Mouse (Mus musculus) adrenal gland, postnatal 10 days (tissue): ENCODE results near the gene Slc25a45. TPM values are rescaled to one million over a fixed set of nuclear protein-coding genes. Genes with fewer than 3 reads are reported as not detected.

Experiments used
- DNase-seq: peaks from one replicate; pipeline ENCODE4 v3.0.0; 2021; ENCODE audit warnings: mixed read lengths
- total RNA-seq, 2 experiments: library from RNA; stranded (reverse); gene quantifications; 2 replicates each; pipeline ENCODE4 v1.2.3; 2021

Slc25a45 gene
- total RNA-seq, 2 experiments from 2014 or later, result 13.4 to 14.2 TPM

- peak; percentile 40 for DNase-seq
Observed at GRCm38 (mm10) chr19:5840086-5840889, 37.3 kb upstream of the Slc25a45 start.

GRCm38 (mm10) chr19:5840890-5841388 is 36.7 kb upstream of the Slc25a45 start:
- DNase-seq, result peak; percentile 7

- peak; percentile 27 for DNase-seq
Observed at GRCm38 (mm10) chr19:5841389-5841946, 36.1 kb upstream of the Slc25a45 start.

- DNase-seq, result peak; percentile 20
Observed at GRCm38 (mm10) chr19:5841999-5842784, 35.4 kb upstream of the Slc25a45 start.

- peak; percentile 74 for DNase-seq
Observed at GRCm38 (mm10) chr19:5842785-5843730, 34.5 kb upstream of the Slc25a45 start.

GRCm38 (mm10) chr19:5843781-5844691 is 33.6 kb upstream of the Slc25a45 start:
- DNase-seq, result peak; percentile 60

- DNase-seq, result no peak
Observed at GRCm38 (mm10) chr19:5844831-5845318, 32.7 kb upstream of the Slc25a45 start.

GRCm38 (mm10) chr19:5845319-5846135 is 32.1 kb upstream of the Slc25a45 start:
- peak; percentile 97 for DNase-seq

- peak; percentile 41 for DNase-seq
Observed at GRCm38 (mm10) chr19:5846154-5846553, 31.5 kb upstream of the Slc25a45 start.

GRCm38 (mm10) chr19:5846557-5847305 is 30.9 kb upstream of the Slc25a45 start:
- DNase-seq, result peak; percentile 87

GRCm38 (mm10) chr19:5847306-5847796 is 30.3 kb upstream of the Slc25a45 start:
- peak; percentile 46 for DNase-seq

- peak; percentile 87 for DNase-seq
Observed at GRCm38 (mm10) chr19:5848032-5848825, 29.4 kb upstream of the Slc25a45 start.

GRCm38 (mm10) chr19:5848826-5849672 is 28.6 kb upstream of the Slc25a45 start:
- peak; percentile 80 for DNase-seq

GRCm38 (mm10) chr19:5849843-5850527 is 27.6 kb upstream of the Slc25a45 start:
- DNase-seq, result peak; percentile 97

- DNase-seq, result peak; percentile 4
Observed at GRCm38 (mm10) chr19:5850860-5851259, 26.7 kb upstream of the Slc25a45 start.

- DNase-seq, result peak; percentile 46
Observed at GRCm38 (mm10) chr19:5851481-5851971, 26.1 kb upstream of the Slc25a45 start.
